Mouse (Mus musculus): ENCODE measurements at regions not wholly inside any gene's neighbourhood (a gene's known extent, or its start where the extent isn't known, plus 50 kb on each side); places are given as distances from the start of the nearest gene placed in this dataset.

- TF ChIP-seq CTCF (IDR thresholded peaks at IDR 0.05) (no peak), EP300 (IDR thresholded peaks at IDR 0.05) (no peak)
Measured at GRCm38 (mm10) chr3:126209024-126209423, 154.5 kb upstream of the Arsj start.
